Mouse (Mus musculus): ENCODE data around the gene Lhfp. TPM values are rescaled to one million over a fixed set of nuclear protein-coding genes. Genes with fewer than 3 reads are reported as not detected.

The Lhfp gene
- polyA plus RNA-seq, 1 experiment = 19.7 TPM

DNA sequence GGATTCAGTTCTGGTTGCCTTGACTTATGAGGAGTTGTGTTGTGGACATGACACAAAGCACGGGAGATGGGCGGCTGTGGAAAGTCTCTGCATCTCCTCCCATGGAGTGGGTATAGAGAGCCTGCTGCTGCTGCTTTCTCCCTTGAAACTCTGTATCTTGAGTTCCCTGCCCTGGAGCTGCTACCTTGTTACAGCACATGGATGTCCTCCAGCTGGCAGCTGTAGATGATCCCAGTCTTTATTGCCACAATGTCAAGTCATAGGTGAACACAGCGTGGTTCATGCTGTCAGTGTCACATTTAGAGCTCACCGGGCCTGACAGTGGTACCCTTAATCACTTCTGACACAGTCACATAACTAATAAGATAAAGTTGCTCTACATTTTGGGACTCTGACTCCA lies 251.7 kb downstream of the Lhfp start:
- DNase-seq (ENCODE audit: low read depth, low spot score) = no peak
- 79% methylated on average over 4 of the region's 4 CpGs for WGBS

DNA sequence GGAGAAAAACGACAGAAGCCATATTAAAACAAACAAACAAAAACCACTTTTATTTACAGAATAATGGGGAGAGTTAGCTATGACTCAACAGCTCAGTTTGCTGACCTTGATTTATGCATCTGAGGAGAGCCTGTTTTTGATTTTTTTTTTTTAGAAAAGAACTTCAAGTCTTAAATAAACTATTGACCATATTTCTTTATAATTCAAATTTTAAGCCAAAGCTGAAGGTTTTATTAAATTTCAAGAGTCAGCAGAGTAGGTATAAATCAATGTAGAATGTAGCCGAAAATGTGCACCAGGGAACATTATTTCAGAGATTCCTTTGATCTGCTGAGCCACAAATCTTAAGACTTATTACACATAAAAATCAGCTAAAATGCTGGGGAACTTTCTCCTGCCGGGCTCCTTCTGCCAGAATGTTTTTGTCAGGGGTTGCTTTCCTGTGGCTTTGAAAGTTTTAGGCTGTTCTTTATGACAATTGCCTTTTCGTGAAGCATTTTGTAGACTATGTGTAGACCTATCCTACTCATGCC lies 252.6 kb downstream of the Lhfp start:
- DNase-seq (ENCODE audit: low read depth, low spot score) = no peak
- WGBS = 65% methylated on average over 4 of the region's 4 CpGs

DNA sequence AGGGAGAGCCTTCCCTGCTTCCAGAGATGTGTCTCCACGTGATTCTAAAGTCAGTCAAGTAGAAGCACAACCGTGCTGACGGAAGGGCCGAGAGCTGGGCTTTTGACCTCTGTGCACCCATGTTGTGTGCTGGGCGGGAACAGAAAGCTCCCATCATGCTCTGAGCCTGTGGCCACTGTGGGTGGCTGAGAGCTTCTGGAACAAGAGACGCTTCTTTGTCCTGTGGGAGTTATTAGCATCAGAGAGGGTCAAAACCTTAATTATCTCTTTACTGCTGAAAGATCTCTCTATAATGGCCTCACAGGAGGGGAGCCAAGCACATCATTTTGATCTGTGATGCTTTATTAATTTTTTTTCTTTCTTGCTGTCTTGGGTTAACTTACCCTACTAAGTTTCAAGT lies 253.5 kb downstream of the Lhfp start:
- 73% methylated on average over 6 of the region's 6 CpGs for WGBS
- no peak for DNase-seq (ENCODE audit: low read depth, low spot score)

DNA sequence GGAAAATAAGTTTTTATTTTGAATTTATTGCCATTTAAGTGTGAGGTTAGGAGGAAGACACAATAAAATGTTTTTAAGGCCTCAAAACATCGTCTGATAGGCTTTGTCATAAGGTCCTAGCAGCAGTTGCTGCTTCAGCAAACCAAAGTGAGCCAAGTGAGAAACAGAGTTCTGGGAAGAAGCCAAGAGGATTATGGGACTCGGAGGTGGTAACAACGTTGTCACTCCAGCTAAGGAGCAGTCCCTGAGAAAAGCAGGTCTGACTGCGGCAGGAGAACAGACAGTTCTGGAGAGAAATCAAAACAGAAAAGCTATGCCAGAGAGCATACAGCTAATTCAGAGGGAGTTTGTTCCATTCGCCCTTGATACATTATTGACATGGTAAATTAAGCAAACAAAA lies 260.5 kb downstream of the Lhfp start:
- DNase-seq (ENCODE audit: low read depth, low spot score) = no peak
- WGBS = 37% methylated on average over 5 of the region's 5 CpGs

- 81% methylated on average over 4 of the region's 4 CpGs for WGBS
- DNase-seq (ENCODE audit: low read depth, low spot score) = peak; percentile 28
Observed at GRCm38 (mm10) chr3:53304123-53304900, 263.0 kb downstream of the Lhfp start.

GRCm38 (mm10) chr3:53305860-53306259 lies 264.5 kb downstream of the Lhfp start:
- WGBS = 93% methylated on average over 1 of the region's 1 CpGs
- no peak for DNase-seq (ENCODE audit: low read depth, low spot score)

- no peak for DNase-seq (ENCODE audit: low read depth, low spot score)
- 61% methylated on average over 5 of the region's 5 CpGs for WGBS
Observed at GRCm38 (mm10) chr3:53308649-53309048, 267.3 kb downstream of the Lhfp start.

GRCm38 (mm10) chr3:53310093-53310492 lies 268.8 kb downstream of the Lhfp start:
- 66% methylated on average over 4 of the region's 4 CpGs for WGBS
- no peak for DNase-seq (ENCODE audit: low read depth, low spot score)

- 95% methylated on average over 2 of the region's 2 CpGs for WGBS
- DNase-seq (ENCODE audit: low read depth, low spot score) = no peak
Observed at GRCm38 (mm10) chr3:53310615-53311014, 269.3 kb downstream of the Lhfp start.

Other genes starting within 250 kb of the Lhfp start
- 20.1 and 22.6 TPM in 2 replicates for gene Cog6, start 24.3 kb upstream of the Lhfp start, polyA plus RNA-seq (2012; rRNA removed)

Measured in large intestine, adult 2 months (tissue).